Mouse (Mus musculus) stomach, embryonic 14.5 days (tissue): Measurements from ENCODE around the gene Gm10198. TPM values are rescaled to one million over a fixed set of nuclear protein-coding genes. Genes with fewer than 3 reads are reported as not detected.

Experiments
- ATAC-seq: fragments of 200-750 bp; cut with Nextera tagmentation; 2 replicates; pipeline ENCODE4 v1.8.0; 2017; ENCODE audit warnings: low read depth, moderate TSS enrichment; ENCODE audit not compliant: insufficient number of reproducible peaks, insufficient read depth, low FRiP score
- H3K27ac ChIP-seq: fragments of 300-500 bp; sonication (generic); 2 replicates; pipeline ENCODE4 v1.5.1; 2014; ENCODE audit warnings: mild to moderate bottlenecking, low read length, moderate library complexity, mixed read lengths
- H3K27me3 ChIP-seq: fragments of 300-500 bp; sonication (generic); 2 replicates; pipeline ENCODE4 v1.6.1; 2014; ENCODE audit warnings: low read length, control low read depth, mixed read lengths; ENCODE audit not compliant: control insufficient read depth, insufficient read depth
- H3K36me3 ChIP-seq: fragments of 300-500 bp; sonication (generic); 2 replicates; pipeline ENCODE4 v1.6.1; 2014; ENCODE audit warnings: mild to moderate bottlenecking, control low read depth, low read length, moderate library complexity, mixed read lengths; ENCODE audit not compliant: control insufficient read depth, insufficient read depth
- H3K4me1 ChIP-seq: fragments of 300-500 bp; sonication (generic); 2 replicates; pipeline ENCODE4 v1.6.1; 2014; ENCODE audit warnings: low read length, control low read depth, mixed read lengths; ENCODE audit not compliant: control insufficient read depth, insufficient read depth
- H3K4me2 ChIP-seq: fragments of 300-500 bp; sonication (generic); replicated peaks from 2 replicates; pipeline ENCODE4 v1.6.1; 2014; ENCODE audit warnings: low read depth, low read length, control low read depth
- H3K4me3 ChIP-seq: fragments of 300-500 bp; sonication (generic); 2 replicates; pipeline ENCODE4 v1.5.1; 2014; ENCODE audit warnings: low read depth, low read length, control low read depth
- H3K9ac ChIP-seq: fragments of 300-500 bp; sonication (generic); replicated peaks from 2 replicates; pipeline ENCODE4 v1.6.1; 2014; ENCODE audit warnings: low read depth, mild to moderate bottlenecking, control low read depth, low read length, moderate library complexity, mixed read lengths
- H3K9me3 ChIP-seq: fragments of 300-500 bp; sonication (generic); 2 replicates; pipeline ENCODE4 v1.6.1; 2016; ENCODE audit warnings: low read depth, low read length, control low read depth; ENCODE audit not compliant: control insufficient read depth
- WGBS: fragments of 180-500 bp; shearing (Covaris S2); extraction: QIAGEN DNeasy Blood & Tissue Kit; methylation state at CpG from one replicate; pipeline ENCODE4 v1.1.7; 2014; 5-methylcytosine and 5-hydroxymethylcytosine counted together
- polyA plus RNA-seq: library from polyadenylated mRNA; unstranded; fragments of >200 nt; fragmentation: Nextera tagmentation; extraction: Ambion mirVana; gene quantifications from 2 replicates; pipeline ENCODE4 v1.2.1, GENCODE M21; 2014

Gene Gm10198
- polyA plus RNA-seq: not detected in 2 replicates

GRCm38 (mm10) chr13:111592485-111592884 lies at the start of gene Gm10198:
Gm10198 (plus strand) TSS chr13:111592785.
- no peaks in the 10 kb centered on the region for H3K36me3 ChIP-seq
- no peak within 1 kb of the TSS for H3K9ac ChIP-seq
- H3K27me3 ChIP-seq: no peaks in the 10 kb centered on the region
- no peak within 1 kb of the TSS for H3K4me2 ChIP-seq
- no peaks in the 10 kb centered on the region for H3K9me3 ChIP-seq
- no peak for ATAC-seq
- no peak within 1 kb of the TSS for H3K4me3 ChIP-seq
- H3K4me1 ChIP-seq: no peaks in the 10 kb centered on the region
- H3K27ac ChIP-seq: no peak within 1 kb of the TSS

GRCm38 (mm10) chr13:111545286-111545685 lies 47.3 kb upstream of the Gm10198 start:
- Histone ChIP-seq H3K9me3 (no peaks in the 10 kb centered on the region), H3K27me3 (no peaks in the 10 kb centered on the region)
- WGBS: 81% methylated on average over 5 of the region's 5 CpGs

GRCm38 (mm10) chr13:111552769-111553168 lies 39.8 kb upstream of the Gm10198 start:
- H3K36me3 ChIP-seq: no peaks in the 10 kb centered on the region
- no peaks in the 10 kb centered on the region for H3K27me3 ChIP-seq
- 77% methylated on average over 7 of the region's 7 CpGs for WGBS
- H3K9me3 ChIP-seq: no peaks in the 10 kb centered on the region
- no peak overlapping the region for H3K9ac ChIP-seq
- no peak for ATAC-seq
- H3K4me2 ChIP-seq: no peak overlapping the region
- H3K27ac ChIP-seq: no peak overlapping the region
- no peaks in the 10 kb centered on the region for H3K4me1 ChIP-seq
- no peak overlapping the region for H3K4me3 ChIP-seq

More at GRCm38 (mm10) chr13:111545286-111545685, 47.3 kb upstream of the Gm10198 start:
- no peak overlapping the region for H3K4me2 ChIP-seq
- no peak overlapping the region for H3K4me3 ChIP-seq
- no peak for ATAC-seq
- no peaks in the 10 kb centered on the region for H3K4me1 ChIP-seq
- no peak overlapping the region for H3K9ac ChIP-seq
- H3K27ac ChIP-seq: no peak overlapping the region
- no peaks in the 10 kb centered on the region for H3K36me3 ChIP-seq

- WGBS: 89% methylated on average over 7 of the region's 7 CpGs
- H3K27me3 ChIP-seq: no peaks in the 10 kb centered on the region
- no peaks in the 10 kb centered on the region for H3K9me3 ChIP-seq
- H3K4me3 ChIP-seq: no peak overlapping the region
- no peak overlapping the region for H3K27ac ChIP-seq
- no peak for ATAC-seq
- H3K9ac ChIP-seq: no peak overlapping the region
- no peaks in the 10 kb centered on the region for H3K4me1 ChIP-seq
- H3K36me3 ChIP-seq: no peaks in the 10 kb centered on the region
- H3K4me2 ChIP-seq: no peak overlapping the region
Observed at GRCm38 (mm10) chr13:111553182-111553581, 39.4 kb upstream of the Gm10198 start.

- 81% methylated on average over 8 of the region's 8 CpGs for WGBS
- H3K9ac ChIP-seq: no peak overlapping the region
Observed at GRCm38 (mm10) chr13:111553941-111554340, 38.6 kb upstream of the Gm10198 start.

GRCm38 (mm10) chr13:111555333-111555732 lies 37.3 kb upstream of the Gm10198 start:
- no peaks in the 10 kb centered on the region for H3K4me1 ChIP-seq
- H3K9ac ChIP-seq: no peak overlapping the region
- no peaks in the 10 kb centered on the region for H3K36me3 ChIP-seq
- H3K27ac ChIP-seq: no peak overlapping the region
- WGBS: 18% methylated on average over 8 of the region's 8 CpGs
- no peak overlapping the region for H3K4me2 ChIP-seq
- no peak overlapping the region for H3K4me3 ChIP-seq
- ATAC-seq: no peak
- H3K27me3 ChIP-seq: no peaks in the 10 kb centered on the region
- no peaks in the 10 kb centered on the region for H3K9me3 ChIP-seq

More at GRCm38 (mm10) chr13:111553941-111554340, 38.6 kb upstream of the Gm10198 start:
- Histone ChIP-seq H3K9me3 (no peaks in the 10 kb centered on the region), H3K27ac (no peak overlapping the region), H3K4me3 (no peak overlapping the region), H3K27me3 (no peaks in the 10 kb centered on the region), H3K4me2 (no peak overlapping the region), H3K36me3 (no peaks in the 10 kb centered on the region), H3K4me1 (no peaks in the 10 kb centered on the region)
- ATAC-seq: no peak

- no peak for ATAC-seq
- H3K27ac ChIP-seq: no peak overlapping the region
- H3K9ac ChIP-seq: no peak overlapping the region
- H3K9me3 ChIP-seq: no peaks in the 10 kb centered on the region
- no peaks in the 10 kb centered on the region for H3K27me3 ChIP-seq
- H3K4me2 ChIP-seq: no peak overlapping the region
- no peaks in the 10 kb centered on the region for H3K36me3 ChIP-seq
- H3K4me1 ChIP-seq: no peaks in the 10 kb centered on the region
- H3K4me3 ChIP-seq: no peak overlapping the region
- WGBS: 68% methylated on average over 4 of the region's 4 CpGs
Observed at GRCm38 (mm10) chr13:111556375-111556774, 36.2 kb upstream of the Gm10198 start.

GRCm38 (mm10) chr13:111560152-111560551 lies 32.4 kb upstream of the Gm10198 start:
- H3K36me3 ChIP-seq: no peaks in the 10 kb centered on the region
- H3K4me2 ChIP-seq: no peak overlapping the region
- 88% methylated on average over 3 of the region's 3 CpGs for WGBS
- no peak for ATAC-seq
- H3K9me3 ChIP-seq: no peaks in the 10 kb centered on the region
- no peaks in the 10 kb centered on the region for H3K4me1 ChIP-seq
- H3K4me3 ChIP-seq: no peak overlapping the region
- H3K27me3 ChIP-seq: no peaks in the 10 kb centered on the region
- no peak overlapping the region for H3K27ac ChIP-seq
- H3K9ac ChIP-seq: no peak overlapping the region

- Histone ChIP-seq H3K4me1 (no peaks in the 10 kb centered on the region), H3K27ac (no peak overlapping the region), H3K4me2 (no peak overlapping the region), H3K9me3 (no peaks in the 10 kb centered on the region), H3K4me3 (no peak overlapping the region), H3K36me3 (no peaks in the 10 kb centered on the region), H3K9ac (no peak overlapping the region), H3K27me3 (no peaks in the 10 kb centered on the region)
- ATAC-seq: no peak
- WGBS: 88% methylated on average over 5 of the region's 5 CpGs
Observed at GRCm38 (mm10) chr13:111562595-111562994, 30.0 kb upstream of the Gm10198 start.
